Mouse (Mus musculus): ENCODE results near the gene Dscaml1. TPM values are rescaled to one million over a fixed set of nuclear protein-coding genes. Genes with fewer than 3 reads are reported as not detected.
A peak's percentile ranks its signal among the peaks of the same experiment; 100 is the strongest.

Dscaml1 gene
- total and polyA plus RNA-seq, 3 experiments, result 0.55 to 2.9 (median 1.3) TPM

- DNase-seq, result no peak
These were observed 256.1 kb downstream of the Dscaml1 start for GRCm38 (mm10) chr9:45682461-45682998.

GRCm38 (mm10) chr9:45693424-45694237 lies 267.2 kb downstream of the Dscaml1 start:
- DNase-seq, result no peak

GRCm38 (mm10) chr9:45694256-45694655 lies 267.8 kb downstream of the Dscaml1 start:
- no peak for DNase-seq

GRCm38 (mm10) chr9:45699171-45699570 lies 272.7 kb downstream of the Dscaml1 start:
- DNase-seq, result no peak

GRCm38 (mm10) chr9:45703236-45703635 lies 276.8 kb downstream of the Dscaml1 start:
- DNase-seq, result no peak

- no peak for DNase-seq
These were observed 278.0 kb downstream of the Dscaml1 start for GRCm38 (mm10) chr9:45704441-45704840.

GRCm38 (mm10) chr9:45710300-45710699 lies 283.9 kb downstream of the Dscaml1 start:
- peak; percentile 4 for DNase-seq

GRCm38 (mm10) chr9:45715387-45715786 lies 289.0 kb downstream of the Dscaml1 start:
- DNase-seq, result no peak

GRCm38 (mm10) chr9:45719997-45720396 lies 293.6 kb downstream of the Dscaml1 start:
- no peak for DNase-seq

GRCm38 (mm10) chr9:45731851-45732250 lies 305.4 kb downstream of the Dscaml1 start:
- DNase-seq, result no peak

- no peak for DNase-seq
These were observed 306.8 kb downstream of the Dscaml1 start for GRCm38 (mm10) chr9:45733246-45733645.

- no peak for DNase-seq
These were observed 312.7 kb downstream of the Dscaml1 start for GRCm38 (mm10) chr9:45739001-45739701.

GRCm38 (mm10) chr9:45739702-45740583 lies 313.5 kb downstream of the Dscaml1 start:
- peak; percentile 73 for DNase-seq

GRCm38 (mm10) chr9:45740584-45740980 lies 314.2 kb downstream of the Dscaml1 start:
- no peak for DNase-seq

- no peak for DNase-seq
These were observed 319.0 kb downstream of the Dscaml1 start for GRCm38 (mm10) chr9:45745451-45745850.

GRCm38 (mm10) chr9:45749917-45750316 lies 323.5 kb downstream of the Dscaml1 start:
- DNase-seq, result no peak

GRCm38 (mm10) chr9:45754452-45755091 lies 328.1 kb downstream of the Dscaml1 start:
- DNase-seq, result peak; percentile 45

- DNase-seq, result no peak
These were observed 339.8 kb downstream of the Dscaml1 start for GRCm38 (mm10) chr9:45766195-45766594.

GRCm38 (mm10) chr9:45767155-45767554 lies 340.7 kb downstream of the Dscaml1 start:
- no peak for DNase-seq

GRCm38 (mm10) chr9:45768421-45768820 lies 342.0 kb downstream of the Dscaml1 start:
- DNase-seq, result no peak

- peak; percentile 66 for DNase-seq
These were observed 343.2 kb downstream of the Dscaml1 start for GRCm38 (mm10) chr9:45769596-45769995.
